Mouse (Mus musculus) embryonic fibroblast, embryonic 13.5 days (primary cell): ENCODE results near the gene Pten.

ENCODE experiments used
- CTCF ChIP-seq: IDR thresholded peaks from 2 replicates; pipeline ENCODE4 v1.5.1; 2011; ENCODE audit warnings: mild to moderate bottlenecking, control low read depth, low read length, moderate library complexity, borderline replicate concordance; ENCODE audit not compliant: insufficient read depth
- POLR2A ChIP-seq: IDR thresholded peaks from 2 replicates; pipeline ENCODE4 v1.6.1; 2011; ENCODE audit warnings: low read depth, mild to moderate bottlenecking, control low read depth, low read length, moderate library complexity

DNA sequence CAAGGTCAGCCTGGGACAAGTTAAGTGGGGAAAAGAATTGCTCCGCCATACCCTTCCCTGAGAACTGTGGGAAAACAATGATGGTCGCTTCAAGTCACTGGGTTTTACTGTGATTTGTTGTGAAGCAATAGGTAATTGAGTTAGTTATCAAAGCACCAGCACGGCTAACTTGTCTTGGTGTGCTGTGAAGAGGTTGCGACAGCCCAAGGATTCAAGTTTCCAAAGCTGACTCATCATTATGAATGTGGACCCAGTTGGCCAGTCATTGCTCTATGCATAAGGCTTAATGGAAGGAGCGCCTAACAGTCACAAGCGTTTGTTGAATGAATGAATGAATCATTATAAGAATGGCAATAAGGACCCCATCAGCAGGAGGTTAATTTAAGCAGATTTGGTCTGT, 4.9 kb upstream of the Pten start:
- TF ChIP-seq CTCF (no peak), POLR2A (no peak)
